Mouse (Mus musculus) layer of hippocampus, postnatal 36 days (tissue): ENCODE measurements around the gene Doxl2. TPM values are rescaled to one million over a fixed set of nuclear protein-coding genes. Genes with fewer than 3 reads are reported as not detected.

Experiments
- DNase-seq, 2 experiments: peaks; one replicate each; pipeline ENCODE4 v3.0.0; 2022
- total RNA-seq, 2 experiments: library from RNA; stranded (reverse); gene quantifications; 2 replicates each; pipeline ENCODE4 v1.2.3; 2021

The Doxl2 gene
- total RNA-seq, 2 experiments from 2014 or later: not detected

GRCm38 (mm10) chr6:49009665-49010064, 34.9 kb downstream of the Doxl2 start:
- DNase-seq: no peak

DNA sequence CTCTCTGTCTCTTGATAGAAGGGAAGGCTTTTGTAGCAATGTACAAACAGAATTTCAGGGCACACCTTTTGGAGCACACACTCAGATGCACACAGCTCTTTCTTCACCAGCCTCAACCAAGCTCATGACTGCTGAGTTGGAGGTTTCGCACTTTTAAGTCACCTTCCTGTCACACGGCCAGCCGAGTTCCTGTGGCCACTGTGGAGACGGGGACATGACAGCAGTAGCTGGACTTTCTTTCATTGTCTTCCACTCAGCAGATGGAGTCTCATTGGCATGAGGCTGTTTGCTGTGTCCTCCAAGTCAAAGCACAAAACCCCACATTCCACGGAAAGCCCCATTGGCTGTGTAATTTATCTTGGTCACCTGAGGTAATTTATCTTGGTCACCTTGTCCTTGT, 36.4 kb downstream of the Doxl2 start:
- DNase-seq: no peak

DNA sequence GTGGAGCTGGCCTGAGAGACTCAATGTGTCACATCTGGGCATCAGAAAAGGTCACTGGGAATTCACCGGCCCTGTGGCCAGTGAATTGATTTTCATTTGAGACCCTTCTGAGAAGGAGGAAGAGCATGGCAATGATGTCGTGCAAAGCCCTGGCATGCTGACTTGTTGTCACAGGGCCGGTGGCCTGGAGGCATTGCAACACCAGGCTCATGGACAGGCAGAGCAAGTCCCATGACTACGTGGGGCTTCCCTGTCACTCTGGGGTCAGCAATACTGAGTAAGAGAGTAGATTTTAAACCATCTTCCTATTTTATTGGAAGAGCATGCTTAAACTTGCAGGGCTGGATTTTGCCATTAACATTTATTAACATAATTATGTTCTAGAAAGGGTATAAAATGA, 38.3 kb downstream of the Doxl2 start:
- no peak for DNase-seq

DNA sequence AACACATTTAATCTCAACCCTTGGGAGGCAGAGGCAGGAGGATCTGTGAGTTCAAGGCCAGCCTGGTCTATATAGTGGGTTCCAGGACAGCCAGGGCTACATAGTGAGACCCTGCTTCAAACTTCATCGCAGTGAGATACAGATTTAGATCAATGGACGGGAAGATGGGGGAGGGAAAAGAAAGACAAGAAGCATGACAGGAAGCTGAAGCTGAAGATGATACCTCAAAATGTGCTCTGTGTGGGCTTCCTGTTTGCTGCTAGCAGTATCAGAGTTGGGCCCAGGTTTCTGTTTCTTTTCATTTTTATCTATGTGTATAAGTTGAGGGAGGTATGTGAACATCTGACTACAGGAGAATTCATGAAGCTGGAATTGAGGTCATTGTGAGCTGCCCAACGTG, 38.7 kb downstream of the Doxl2 start:
- no peak for DNase-seq

DNA sequence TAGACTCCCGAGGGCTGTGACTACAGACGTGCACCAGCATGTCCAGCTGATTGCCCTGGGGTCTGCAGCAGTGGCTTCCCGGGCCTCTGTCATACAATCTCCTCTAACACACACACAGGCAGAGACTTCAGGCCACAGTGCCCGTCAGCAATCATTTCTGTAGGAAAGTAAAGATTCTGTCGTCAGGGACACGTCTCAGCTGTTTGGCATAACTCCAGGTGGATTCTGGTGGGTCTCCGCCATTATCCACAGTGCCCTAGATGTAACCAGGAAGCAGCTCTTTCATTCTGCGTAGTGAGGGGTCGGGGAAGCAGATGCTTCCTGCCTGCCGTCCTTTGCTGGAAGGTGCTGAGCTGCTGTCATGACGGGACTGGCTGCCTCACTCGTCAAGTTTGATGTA, 42.4 kb downstream of the Doxl2 start:
- DNase-seq: no peak

DNA sequence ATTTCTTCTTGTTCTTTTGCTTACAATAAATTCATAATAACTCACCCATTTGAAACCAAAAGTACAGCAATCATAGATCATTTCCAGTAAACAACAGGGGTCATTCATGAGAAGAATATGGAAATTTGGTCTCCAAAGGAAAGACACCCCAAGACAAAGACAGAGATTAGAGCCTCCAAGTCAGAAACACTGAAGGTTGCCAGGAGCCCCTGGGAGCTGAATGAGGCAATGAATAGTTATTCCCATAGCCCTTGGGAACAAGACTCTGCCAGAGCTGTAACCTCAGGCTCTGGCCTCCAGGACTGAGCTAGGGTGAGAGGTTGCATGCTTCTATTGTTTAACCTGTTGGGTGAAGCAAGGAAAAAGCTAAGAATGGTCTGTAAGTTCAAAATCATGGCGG, 44.6 kb downstream of the Doxl2 start:
- no peak for DNase-seq

DNA sequence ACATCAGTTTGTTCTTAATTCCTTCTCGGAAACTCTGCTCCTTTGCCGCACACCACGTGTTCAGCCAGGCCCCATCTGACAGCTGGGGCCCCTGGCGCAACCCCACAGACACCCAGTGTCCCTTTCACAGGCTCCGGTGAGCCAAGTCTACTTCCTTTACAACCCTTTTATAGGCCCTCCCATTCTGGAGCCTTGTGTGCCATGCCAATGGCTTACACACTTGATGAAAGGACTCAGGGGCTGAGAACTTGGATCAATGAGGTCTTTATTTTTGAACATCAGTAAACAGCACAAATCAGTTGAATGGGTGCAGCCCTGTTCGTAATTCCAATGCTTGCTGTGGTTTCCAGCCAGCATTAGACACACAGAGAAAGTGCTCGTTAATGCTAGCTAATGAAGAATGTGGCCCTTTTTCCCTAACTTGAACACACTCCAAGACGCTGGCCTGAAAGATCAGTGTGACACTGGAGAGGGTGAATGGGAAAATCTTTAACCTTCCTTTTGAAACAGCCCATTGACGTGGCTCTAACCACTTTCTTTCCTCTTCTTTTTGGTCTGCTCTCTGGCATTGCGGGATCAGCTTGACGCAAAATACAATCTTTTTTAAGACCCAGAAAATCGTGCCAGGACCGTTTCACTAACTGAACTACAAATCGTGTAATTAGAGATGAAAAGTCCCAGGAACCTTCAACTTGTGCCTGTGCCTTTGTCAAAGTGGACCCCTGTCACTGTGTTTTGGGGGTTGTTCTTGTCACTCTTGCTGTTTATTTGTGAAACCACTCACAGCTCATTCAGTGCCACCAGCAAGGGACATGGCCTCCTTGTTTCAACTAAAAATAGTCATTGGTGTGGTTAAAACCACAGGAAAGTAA, 46.6 kb downstream of the Doxl2 start:
- peak; percentile 58 to 71 for DNase-seq

- no peak for DNase-seq
These were observed 47.6 kb downstream of the Doxl2 start for GRCm38 (mm10) chr6:49022384-49022783.

DNA sequence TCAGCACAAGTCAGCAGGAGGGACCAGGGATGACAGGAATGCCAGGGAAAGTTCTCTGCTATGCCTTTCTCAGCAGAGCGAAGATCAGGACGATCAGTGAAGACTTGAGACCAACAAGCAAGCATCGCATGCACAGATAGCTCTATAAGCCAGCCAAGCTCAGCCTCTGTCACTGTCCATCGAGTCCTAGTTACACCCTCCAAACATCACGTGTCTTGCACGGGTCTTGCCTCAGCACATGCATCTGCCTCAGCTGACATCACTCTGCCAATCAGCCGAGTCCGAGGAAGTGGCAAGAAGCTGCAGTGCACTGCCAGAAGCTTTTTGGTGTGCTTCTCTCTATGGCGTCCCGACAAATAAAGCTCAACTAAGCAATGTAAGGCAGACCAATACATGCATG, 48.6 kb downstream of the Doxl2 start:
- DNase-seq: no peak

GRCm38 (mm10) chr6:49025290-49025689, 50.5 kb downstream of the Doxl2 start:
- DNase-seq: no peak

DNA sequence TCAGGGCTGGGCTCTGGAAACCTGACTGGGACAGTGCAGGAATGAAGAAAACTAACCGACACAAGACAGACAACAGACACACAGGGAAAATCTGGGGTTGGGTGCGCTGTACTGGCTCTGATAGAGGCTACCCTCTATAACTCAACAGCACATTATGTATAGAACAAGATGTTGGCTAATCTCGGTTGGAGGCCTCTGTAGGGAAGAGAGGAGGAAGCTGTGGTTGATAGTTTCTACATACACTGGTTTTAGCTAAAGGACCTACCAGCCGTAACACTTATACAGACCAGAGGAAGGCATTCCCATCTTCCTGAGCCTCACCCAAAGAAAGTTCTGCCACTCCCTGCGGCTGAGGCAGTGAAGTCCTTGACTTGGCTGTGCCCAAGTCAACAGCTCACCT, 51.7 kb downstream of the Doxl2 start:
- DNase-seq: no peak

DNA sequence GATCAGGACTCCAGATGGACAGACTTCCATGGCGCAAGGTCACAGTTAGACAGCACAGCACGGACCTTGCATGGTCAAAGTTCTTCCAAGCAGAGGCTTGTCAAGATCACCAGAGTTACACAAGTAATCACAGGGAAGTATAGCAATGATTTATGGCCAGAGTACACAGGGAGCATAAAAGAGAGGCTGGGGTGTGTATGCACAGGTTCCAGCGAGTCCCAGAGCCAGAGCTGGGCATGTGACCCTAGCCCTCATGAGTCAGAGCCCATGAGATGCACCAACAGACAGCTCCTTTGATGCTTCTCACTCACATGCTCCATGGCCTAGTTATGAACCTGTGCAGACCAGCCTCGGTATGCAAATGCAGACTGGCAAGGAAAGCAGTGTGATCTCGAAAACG, 53.3 kb downstream of the Doxl2 start:
- no peak for DNase-seq

Other genes starting within 250 kb of the Doxl2 start
- gene Gimap1, start 235.9 kb upstream of the Doxl2 start, total RNA-seq: 1 to 10 TPM; 2.4 to 2.5 TPM
- 1 to 10 TPM; 1.0 to 1.7 TPM for gene Gimap5, start 228.8 kb upstream of the Doxl2 start, total RNA-seq
- gene Gimap3, start 204.1 kb upstream of the Doxl2 start, total RNA-seq: not detected
- gene Tmem176a, start 134.0 kb upstream of the Doxl2 start, total RNA-seq: 10 to 100 TPM; 24.3 to 24.9 TPM
- 10 to 100 TPM; 50.4 to 51.6 TPM for gene Tmem176b, start 133.5 kb upstream of the Doxl2 start, total RNA-seq
- not detected for gene Aoc1, start 102.1 kb upstream of the Doxl2 start, total RNA-seq
- not detected for gene 1600015I10Rik, start 45.1 kb upstream of the Doxl2 start, total RNA-seq
- gene Svs1, start 11.9 kb downstream of the Doxl2 start, total RNA-seq: not detected
- gene Gpnmb, start 61.6 kb downstream of the Doxl2 start, total RNA-seq: 1 to 10 TPM; 1.8 to 3.1 TPM
- 10 to 100 TPM; 33.1 to 35.8 TPM for gene Malsu1, start 98.8 kb downstream of the Doxl2 start, total RNA-seq
- gene Igf2bp3, start 240.0 kb downstream of the Doxl2 start, total RNA-seq: not detected